Mouse (Mus musculus) cerebellum, adult 2 months (tissue): Measurements from ENCODE around the gene Cerk.

Source experiments
- CTCF ChIP-seq: fragments of 200-500 bp; IDR thresholded peaks from 2 replicates; pipeline ENCODE4 v1.5.1; 2011; ENCODE audit warnings: low read depth, mild to moderate bottlenecking, control low read depth, low read length, moderate library complexity, borderline replicate concordance; ENCODE audit not compliant: insufficient read depth
- POLR2A ChIP-seq: fragments of 200-500 bp; IDR thresholded peaks from 2 replicates; pipeline ENCODE4 v1.6.1; 2011; ENCODE audit warnings: low read length, control low read depth, borderline replicate concordance; ENCODE audit not compliant: insufficient read depth

GRCm38 (mm10) chr15:86184071-86184470, 1.9 kb downstream of the Cerk start:
- TF ChIP-seq POLR2A: no peak
- no peak for TF ChIP-seq CTCF
